Mouse (Mus musculus) heart, postnatal 0 days (tissue): ENCODE measurements at regions not wholly inside any gene's neighbourhood (a gene's known extent, or its start where the extent isn't known, plus 50 kb on each side); places are given as distances from the start of the nearest gene placed in this dataset.

Experiments used
- CTCF ChIP-seq: IDR thresholded peaks from 2 replicates; pipeline ENCODE4 v1.5.1; 2016; ENCODE audit warnings: antibody characterized with exemption, control low read depth, low read depth
- EP300 ChIP-seq: IDR thresholded peaks from 2 replicates; pipeline ENCODE4 v1.6.1; 2016; ENCODE audit warnings: antibody characterized with exemption, low read depth

- TF ChIP-seq CTCF, result no peak
- TF ChIP-seq EP300, result no peak
Measured at GRCm38 (mm10) chr3:149837921-149838320, 847.6 kb upstream of the Adgrl2 start.
